Mouse (Mus musculus): ENCODE results near the gene Galntl6. TPM values are rescaled to one million over a fixed set of nuclear protein-coding genes. Genes with fewer than 3 reads are reported as not detected.

The Galntl6 gene
- polyA plus RNA-seq, 1 experiment from 2014 or later = 17.1 TPM

GRCm38 (mm10) chr8:57888831-57889230, 1023.6 kb downstream of the Galntl6 start:
- ATAC-seq (replicated peaks) = no peak
- no peaks in the 10 kb centered on the region for H3K9me3 ChIP-seq
- no peak overlapping the region for H3K4me2 ChIP-seq
- no peak overlapping the region for H3K9ac ChIP-seq
- H3K4me3 ChIP-seq = no peak overlapping the region
- no peak overlapping the region for H3K27ac ChIP-seq
- no peaks in the 10 kb centered on the region for H3K4me1 ChIP-seq
- no peaks in the 10 kb centered on the region for H3K36me3 ChIP-seq (replicated peaks)
- no peaks in the 10 kb centered on the region for H3K27me3 ChIP-seq (replicated peaks)

GRCm38 (mm10) chr8:57879452-57879851, 1033.0 kb downstream of the Galntl6 start:
- no peak overlapping the region for H3K4me2 ChIP-seq
- H3K4me1 ChIP-seq = no peaks in the 10 kb centered on the region
- H3K27me3 ChIP-seq (replicated peaks) = no peaks in the 10 kb centered on the region
- H3K9ac ChIP-seq = no peak overlapping the region
- no peaks in the 10 kb centered on the region for H3K36me3 ChIP-seq (replicated peaks)
- no peaks in the 10 kb centered on the region for H3K9me3 ChIP-seq
- no peak overlapping the region for H3K4me3 ChIP-seq
- no peak overlapping the region for H3K27ac ChIP-seq
- 54% methylated on average over 11 of the region's 11 CpGs for WGBS
- 0 out of 2 replicates have a peak, but pooled peaks have one; percentile 37 for ATAC-seq (replicated peaks)

GRCm38 (mm10) chr8:57849074-57849473, 1063.4 kb downstream of the Galntl6 start:
- Histone ChIP-seq H3K4me3 (no peak overlapping the region), H3K4me1 (no peaks in the 10 kb centered on the region), H3K27ac (no peak overlapping the region), H3K4me2 (no peak overlapping the region), H3K9me3 (no peaks in the 10 kb centered on the region), H3K27me3 (replicated peaks) (no peaks in the 10 kb centered on the region), H3K9ac (no peak overlapping the region), H3K36me3 (replicated peaks) (no peaks in the 10 kb centered on the region)
- ATAC-seq (replicated peaks) = no peak

GRCm38 (mm10) chr8:57843461-57843860, 1069.0 kb downstream of the Galntl6 start:
- H3K9me3 ChIP-seq = no peaks in the 10 kb centered on the region
- no peak overlapping the region for H3K9ac ChIP-seq
- 55% methylated on average over 5 of the region's 5 CpGs for WGBS
- H3K36me3 ChIP-seq (replicated peaks) = no peaks in the 10 kb centered on the region
- no peak for ATAC-seq (replicated peaks)
- H3K4me3 ChIP-seq = no peak overlapping the region
- no peaks in the 10 kb centered on the region for H3K27me3 ChIP-seq (replicated peaks)
- no peak overlapping the region for H3K27ac ChIP-seq
- no peak overlapping the region for H3K4me2 ChIP-seq
- H3K4me1 ChIP-seq = peaks cover 5% of the 10 kb centered on the region; the same call in 1 of the 2 replicates

GRCm38 (mm10) chr8:57842462-57843391, 1069.7 kb downstream of the Galntl6 start:
- H3K9me3 ChIP-seq = no peaks in the 10 kb centered on the region
- no peaks in the 10 kb centered on the region for H3K27me3 ChIP-seq (replicated peaks)
- no peak overlapping the region for H3K27ac ChIP-seq
- ATAC-seq (replicated peaks) = peak; percentile 76
- H3K4me1 ChIP-seq = peaks cover 5% of the 10 kb centered on the region; the same call in 1 of the 2 replicates
- H3K4me2 ChIP-seq = no peak overlapping the region
- no peak overlapping the region for H3K9ac ChIP-seq
- 57% methylated on average over 13 of the region's 13 CpGs for WGBS
- H3K4me3 ChIP-seq = no peak overlapping the region
- no peaks in the 10 kb centered on the region for H3K36me3 ChIP-seq (replicated peaks)

GRCm38 (mm10) chr8:57841446-57841845, 1071.0 kb downstream of the Galntl6 start:
- Histone ChIP-seq H3K9ac (no peak overlapping the region), H3K4me1 (peaks cover 15% of the 10 kb centered on the region), H3K27ac (no peak overlapping the region), H3K9me3 (no peaks in the 10 kb centered on the region), H3K4me3 (no peak overlapping the region), H3K27me3 (replicated peaks) (no peaks in the 10 kb centered on the region), H3K4me2 (no peak overlapping the region), H3K36me3 (replicated peaks) (no peaks in the 10 kb centered on the region)
- ATAC-seq (replicated peaks) = no peak
- WGBS = 81% methylated on average over 4 of the region's 4 CpGs

- H3K4me3 ChIP-seq = no peak overlapping the region
These were observed 1075.1 kb downstream of the Galntl6 start for GRCm38 (mm10) chr8:57837384-57837783.

GRCm38 (mm10) chr8:57836981-57837380, 1075.5 kb downstream of the Galntl6 start:
- H3K9me3 ChIP-seq = no peaks in the 10 kb centered on the region
- no peak overlapping the region for H3K27ac ChIP-seq
- no peak overlapping the region for H3K9ac ChIP-seq
- H3K4me3 ChIP-seq = no peak overlapping the region
- ATAC-seq (replicated peaks) = peak; percentile 68
- H3K4me2 ChIP-seq = peak overlapping the region; percentile 23
- H3K36me3 ChIP-seq (replicated peaks) = no peaks in the 10 kb centered on the region
- no peaks in the 10 kb centered on the region for H3K27me3 ChIP-seq (replicated peaks)
- peaks cover 16% of the 10 kb centered on the region for H3K4me1 ChIP-seq
- WGBS = 48% methylated on average over 11 of the region's 11 CpGs

More at GRCm38 (mm10) chr8:57837384-57837783, 1075.1 kb downstream of the Galntl6 start:
- Histone ChIP-seq H3K4me1 (peaks cover 16% of the 10 kb centered on the region), H3K27me3 (replicated peaks) (no peaks in the 10 kb centered on the region), H3K4me2 (peak overlapping the region; percentile 23), H3K36me3 (replicated peaks) (no peaks in the 10 kb centered on the region), H3K27ac (no peak overlapping the region), H3K9me3 (no peaks in the 10 kb centered on the region), H3K9ac (no peak overlapping the region)
- peak; percentile 79; the same call in 1 of the 2 replicates for ATAC-seq (replicated peaks)
- WGBS = 29% methylated on average over 8 of the region's 8 CpGs

- H3K4me2 ChIP-seq = peak overlapping the region; percentile 23
- H3K27me3 ChIP-seq (replicated peaks) = no peaks in the 10 kb centered on the region
- peak; percentile 62 for ATAC-seq (replicated peaks)
- no peak overlapping the region for H3K9ac ChIP-seq
- no peak overlapping the region for H3K4me3 ChIP-seq
- H3K4me1 ChIP-seq = peaks cover 16% of the 10 kb centered on the region
- no peak overlapping the region for H3K27ac ChIP-seq
- WGBS = 30% methylated on average over 15 of the region's 15 CpGs
- H3K36me3 ChIP-seq (replicated peaks) = no peaks in the 10 kb centered on the region
- no peaks in the 10 kb centered on the region for H3K9me3 ChIP-seq
These were observed 1076.1 kb downstream of the Galntl6 start for GRCm38 (mm10) chr8:57836201-57836883.

GRCm38 (mm10) chr8:57823151-57823550, 1089.3 kb downstream of the Galntl6 start:
- 76% methylated on average over 7 of the region's 7 CpGs for WGBS
- ATAC-seq (replicated peaks) = no peak
- Histone ChIP-seq H3K9me3 (no peaks in the 10 kb centered on the region), H3K4me2 (no peak overlapping the region), H3K4me1 (no peaks in the 10 kb centered on the region), H3K4me3 (no peak overlapping the region), H3K27me3 (replicated peaks) (no peaks in the 10 kb centered on the region), H3K27ac (no peak overlapping the region), H3K9ac (no peak overlapping the region), H3K36me3 (replicated peaks) (no peaks in the 10 kb centered on the region)

- Histone ChIP-seq H3K9ac (no peak overlapping the region), H3K4me1 (no peaks in the 10 kb centered on the region), H3K4me3 (no peak overlapping the region), H3K27ac (no peak overlapping the region), H3K9me3 (no peaks in the 10 kb centered on the region), H3K27me3 (replicated peaks) (no peaks in the 10 kb centered on the region), H3K4me2 (no peak overlapping the region), H3K36me3 (replicated peaks) (no peaks in the 10 kb centered on the region)
- ATAC-seq (replicated peaks) = no peak
- WGBS = 57% methylated on average over 7 of the region's 7 CpGs
These were observed 1096.4 kb downstream of the Galntl6 start for GRCm38 (mm10) chr8:57816034-57816433.

- no peaks in the 10 kb centered on the region for H3K9me3 ChIP-seq
- no peak for ATAC-seq (replicated peaks)
- H3K27ac ChIP-seq = no peak overlapping the region
- no peak overlapping the region for H3K4me2 ChIP-seq
- 75% methylated on average over 4 of the region's 4 CpGs for WGBS
- no peaks in the 10 kb centered on the region for H3K36me3 ChIP-seq (replicated peaks)
- no peaks in the 10 kb centered on the region for H3K27me3 ChIP-seq (replicated peaks)
- H3K9ac ChIP-seq = no peak overlapping the region
- no peak overlapping the region for H3K4me3 ChIP-seq
- H3K4me1 ChIP-seq = no peaks in the 10 kb centered on the region
These were observed 1105.4 kb downstream of the Galntl6 start for GRCm38 (mm10) chr8:57807060-57807459.

All from midbrain, embryonic 15.5 days (tissue).